Mouse (Mus musculus): ENCODE measurements around the gene Tmem30a. TPM values are rescaled to one million over a fixed set of nuclear protein-coding genes. Genes with fewer than 3 reads are reported as not detected.

The Tmem30a gene
- polyA plus RNA-seq, 1 experiment from 2014 or later, result 131 TPM

DNA sequence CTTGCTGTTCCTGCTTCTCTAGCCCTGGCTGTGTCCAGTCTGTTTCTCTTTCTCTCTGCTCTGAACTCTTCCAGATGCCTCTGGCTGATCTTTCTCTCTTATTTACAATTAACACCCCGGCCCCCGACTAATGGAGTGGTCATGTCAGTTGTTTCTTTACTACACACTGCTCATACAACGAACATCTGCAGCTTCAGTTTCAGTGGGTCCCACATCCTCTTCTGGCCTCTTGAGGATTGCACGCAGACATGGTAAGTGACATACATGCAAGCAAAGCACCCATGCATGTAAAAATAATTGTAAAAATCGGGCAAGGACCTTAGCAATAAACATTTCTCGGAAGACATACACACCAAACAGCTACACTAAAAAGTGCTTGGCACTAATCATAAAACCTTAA lies 57.7 kb downstream of the Tmem30a start:
- Histone ChIP-seq H3K4me1 (ENCODE audit: control insufficient read depth, insufficient read depth, low read length) (no peaks in the 10 kb centered on the region), H3K9ac (replicated peaks; ENCODE audit: low read length) (no peak overlapping the region), H3K36me3 (ENCODE audit: control insufficient read depth, insufficient read depth, low read length) (no peaks in the 10 kb centered on the region), H3K27ac (replicated peaks; ENCODE audit: low read depth, low read length) (no peak overlapping the region), H3K4me3 (replicated peaks; ENCODE audit: low read depth, low read length) (no peak overlapping the region), H3K9me3 (ENCODE audit: control insufficient read depth, low read length) (no peaks in the 10 kb centered on the region), H3K27me3 (ENCODE audit: control insufficient read depth, insufficient read depth, low read length) (no peaks in the 10 kb centered on the region), H3K4me2 (ENCODE audit: low read length) (no peak overlapping the region)
- WGBS, result 88% methylated on average over 6 of the region's 6 CpGs
- no peak for DNase-seq
- ATAC-seq (ENCODE audit: low FRiP score, low TSS enrichment), result no peak

- no peaks in the 10 kb centered on the region for H3K4me1 ChIP-seq (ENCODE audit: control insufficient read depth, insufficient read depth, low read length)
- no peak for DNase-seq
- no peak overlapping the region for H3K4me3 ChIP-seq (replicated peaks; ENCODE audit: low read depth, low read length)
- H3K9me3 ChIP-seq (ENCODE audit: control insufficient read depth, low read length), result no peaks in the 10 kb centered on the region
- H3K27ac ChIP-seq (replicated peaks; ENCODE audit: low read depth, low read length), result no peak overlapping the region
- ATAC-seq (ENCODE audit: low FRiP score, low TSS enrichment), result no peak
- no peak overlapping the region for H3K4me2 ChIP-seq (ENCODE audit: low read length)
- 89% methylated on average over 5 of the region's 5 CpGs for WGBS
- no peak overlapping the region for H3K9ac ChIP-seq (replicated peaks; ENCODE audit: low read length)
- no peaks in the 10 kb centered on the region for H3K27me3 ChIP-seq (ENCODE audit: control insufficient read depth, insufficient read depth, low read length)
- no peaks in the 10 kb centered on the region for H3K36me3 ChIP-seq (ENCODE audit: control insufficient read depth, insufficient read depth, low read length)
Observed at GRCm38 (mm10) chr9:79730301-79730700, 63.0 kb downstream of the Tmem30a start.

DNA sequence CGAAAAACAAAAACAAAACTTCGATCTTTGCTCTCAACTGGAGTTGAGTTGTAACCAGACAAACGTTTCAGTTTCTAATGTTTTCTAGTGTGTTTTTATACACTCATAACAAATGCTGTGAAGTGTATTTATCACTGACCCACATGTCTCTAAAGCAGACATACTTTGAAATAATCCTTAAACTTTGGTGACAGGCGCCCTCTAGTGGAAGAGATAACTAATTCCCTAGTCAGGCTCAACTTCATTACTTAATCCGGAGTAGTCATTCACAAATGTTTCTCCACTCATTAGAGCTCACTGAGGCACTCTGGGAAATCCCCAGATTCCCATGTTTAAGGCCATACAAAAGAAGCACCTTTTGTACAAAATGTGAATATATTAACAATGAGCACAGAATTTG lies 70.2 kb downstream of the Tmem30a start:
- no peak overlapping the region for H3K4me2 ChIP-seq (ENCODE audit: low read length)
- no peaks in the 10 kb centered on the region for H3K36me3 ChIP-seq (ENCODE audit: control insufficient read depth, insufficient read depth, low read length)
- peaks cover 10% of the 10 kb centered on the region for H3K4me1 ChIP-seq (ENCODE audit: control insufficient read depth, insufficient read depth, low read length)
- H3K27ac ChIP-seq (replicated peaks; ENCODE audit: low read depth, low read length), result no peak overlapping the region
- H3K9me3 ChIP-seq (ENCODE audit: control insufficient read depth, low read length), result no peaks in the 10 kb centered on the region
- ATAC-seq (ENCODE audit: low FRiP score, low TSS enrichment), result no peak
- 35% methylated on average over 5 of the region's 5 CpGs for WGBS
- H3K27me3 ChIP-seq (ENCODE audit: control insufficient read depth, insufficient read depth, low read length), result peaks cover 26% of the 10 kb centered on the region
- H3K9ac ChIP-seq (replicated peaks; ENCODE audit: low read length), result no peak overlapping the region
- H3K4me3 ChIP-seq (replicated peaks; ENCODE audit: low read depth, low read length), result no peak overlapping the region
- DNase-seq, result peak; percentile 90

GRCm38 (mm10) chr9:79721056-79721455 lies 72.3 kb downstream of the Tmem30a start:
- Histone ChIP-seq H3K27me3 (ENCODE audit: control insufficient read depth, insufficient read depth, low read length) (peaks cover 34% of the 10 kb centered on the region), H3K36me3 (ENCODE audit: control insufficient read depth, insufficient read depth, low read length) (no peaks in the 10 kb centered on the region), H3K9ac (replicated peaks; ENCODE audit: low read length) (no peak overlapping the region), H3K4me3 (replicated peaks; ENCODE audit: low read depth, low read length) (peak overlapping the region; percentile 0; the same call in 1 of the 2 replicates), H3K4me1 (ENCODE audit: control insufficient read depth, insufficient read depth, low read length) (peaks cover 18% of the 10 kb centered on the region), H3K4me2 (ENCODE audit: low read length) (peak overlapping the region; percentile 32), H3K9me3 (ENCODE audit: control insufficient read depth, low read length) (no peaks in the 10 kb centered on the region), H3K27ac (replicated peaks; ENCODE audit: low read depth, low read length) (no peak overlapping the region)
- WGBS, result 8% methylated on average over 9 of the region's 9 CpGs
- DNase-seq (peak; percentile 91), ATAC-seq (ENCODE audit: low FRiP score, low TSS enrichment) (no peak; the same call in 1 of the 2 replicates)

DNA sequence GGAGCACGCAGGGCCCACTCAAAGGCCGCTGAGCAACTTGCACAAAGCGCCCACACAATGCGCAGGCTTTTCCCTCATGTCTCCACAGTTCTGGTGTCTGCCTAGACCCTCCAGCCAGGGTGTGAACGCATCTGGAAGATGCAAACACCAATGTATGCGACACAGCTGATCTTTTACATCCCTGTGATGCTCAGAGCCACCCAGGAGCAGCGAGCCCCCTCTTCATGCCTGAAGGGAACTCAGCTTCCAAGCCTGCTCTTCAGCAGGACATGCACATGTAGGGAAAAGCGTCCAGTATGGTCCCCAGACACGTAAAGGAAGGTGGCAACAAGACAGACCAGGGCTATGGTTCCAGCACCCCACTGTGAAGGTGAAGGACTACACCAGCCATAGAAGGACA lies 73.2 kb downstream of the Tmem30a start:
- H3K27me3 ChIP-seq (ENCODE audit: control insufficient read depth, insufficient read depth, low read length), result peaks cover 34% of the 10 kb centered on the region
- WGBS, result 25% methylated on average over 9 of the region's 9 CpGs
- 0 out of 2 replicates have a peak overlapping the region, but pooled peaks have one; percentile 52 for H3K4me3 ChIP-seq (replicated peaks; ENCODE audit: low read depth, low read length)
- no peak overlapping the region for H3K27ac ChIP-seq (replicated peaks; ENCODE audit: low read depth, low read length)
- H3K4me1 ChIP-seq (ENCODE audit: control insufficient read depth, insufficient read depth, low read length), result peaks cover 19% of the 10 kb centered on the region
- no peaks in the 10 kb centered on the region for H3K9me3 ChIP-seq (ENCODE audit: control insufficient read depth, low read length)
- no peak for ATAC-seq (ENCODE audit: low FRiP score, low TSS enrichment)
- DNase-seq, result peak; percentile 4
- no peak overlapping the region for H3K9ac ChIP-seq (replicated peaks; ENCODE audit: low read length)
- peak overlapping the region; percentile 96; the same call in 1 of the 2 replicates for H3K4me2 ChIP-seq (ENCODE audit: low read length)
- no peaks in the 10 kb centered on the region for H3K36me3 ChIP-seq (ENCODE audit: control insufficient read depth, insufficient read depth, low read length)

GRCm38 (mm10) chr9:79719451-79719850 lies 73.9 kb downstream of the Tmem30a start:
- 1% methylated on average over 28 of the region's 28 CpGs for WGBS
- DNase-seq (peak; percentile 58), ATAC-seq (ENCODE audit: low FRiP score, low TSS enrichment) (no peak)
- Histone ChIP-seq H3K4me1 (ENCODE audit: control insufficient read depth, insufficient read depth, low read length) (peaks cover 26% of the 10 kb centered on the region), H3K9me3 (ENCODE audit: control insufficient read depth, low read length) (no peaks in the 10 kb centered on the region), H3K27ac (replicated peaks; ENCODE audit: low read depth, low read length) (no peak overlapping the region), H3K4me3 (replicated peaks; ENCODE audit: low read depth, low read length) (peak overlapping the region; percentile 52), H3K9ac (replicated peaks; ENCODE audit: low read length) (no peak overlapping the region; the same call in 1 of the 2 replicates), H3K4me2 (ENCODE audit: low read length) (peak overlapping the region; percentile 96), H3K27me3 (ENCODE audit: control insufficient read depth, insufficient read depth, low read length) (peaks cover 34% of the 10 kb centered on the region), H3K36me3 (ENCODE audit: control insufficient read depth, insufficient read depth, low read length) (no peaks in the 10 kb centered on the region)

Other genes with a start within 250 kb of the Tmem30a start
- gene Col12a1, start 74.7 kb downstream of the Tmem30a start, polyA plus RNA-seq (2014; fragmentation: Nextera tagmentation; extraction: Ambion mirVana), result 3.5 and 6.2 TPM in 2 replicates
- 778 and 998 TPM in 2 replicates for gene Cox7a2, start 33.6 kb downstream of the Tmem30a start, polyA plus RNA-seq (2014; fragmentation: Nextera tagmentation; extraction: Ambion mirVana)
- gene Filip1, start 219.3 kb upstream of the Tmem30a start, polyA plus RNA-seq (2014; fragmentation: Nextera tagmentation; extraction: Ambion mirVana), result 2.3 and 4.2 TPM in 2 replicates

Data from midbrain, embryonic 14.5 days (tissue).